Mouse (Mus musculus) layer of hippocampus, adult 9-10 months (tissue): ENCODE data around the gene Serpinb3d.
"Not testable (repeated sequence)": the region's sequence is repeated elsewhere in the genome, so short reads cannot be mapped to it uniquely, and the experiment has no call there.

Source experiments
- DNase-seq: peaks from one replicate; pipeline ENCODE4 v3.0.0; 2022; ENCODE audit warnings: low spot score

Serpinb3d gene

DNA sequence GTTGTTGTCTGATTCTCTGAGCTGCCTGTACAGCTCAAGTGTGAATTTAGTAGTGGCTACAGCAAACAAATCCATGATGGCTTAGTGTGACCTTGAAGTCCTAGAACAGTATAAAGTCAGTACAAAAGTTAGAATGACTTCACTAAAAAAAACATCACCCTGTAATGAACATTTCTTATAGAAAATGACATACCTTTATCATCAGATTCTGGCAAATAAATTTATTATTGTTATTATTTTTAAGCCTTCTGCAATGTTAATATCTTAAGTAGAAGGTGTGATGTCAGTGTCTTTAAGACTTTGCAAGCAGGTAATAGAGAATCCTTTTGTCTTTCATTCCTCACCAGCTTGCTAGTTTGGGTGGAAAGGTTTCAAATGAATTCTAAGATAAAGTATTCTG, at the start of gene Serpinb3d:
TSS of gene Serpinb3d (minus strand) at position 101 of the 400 bp plus-strand sequence.
- no peak for DNase-seq

GRCm38 (mm10) chr1:107127453-107127852, 44.1 kb upstream of the Serpinb3d start:
- DNase-seq = peak; percentile 1

- DNase-seq = no peak
These were observed 15.1 kb upstream of the Serpinb3d start for GRCm38 (mm10) chr1:107098417-107098816.

DNA sequence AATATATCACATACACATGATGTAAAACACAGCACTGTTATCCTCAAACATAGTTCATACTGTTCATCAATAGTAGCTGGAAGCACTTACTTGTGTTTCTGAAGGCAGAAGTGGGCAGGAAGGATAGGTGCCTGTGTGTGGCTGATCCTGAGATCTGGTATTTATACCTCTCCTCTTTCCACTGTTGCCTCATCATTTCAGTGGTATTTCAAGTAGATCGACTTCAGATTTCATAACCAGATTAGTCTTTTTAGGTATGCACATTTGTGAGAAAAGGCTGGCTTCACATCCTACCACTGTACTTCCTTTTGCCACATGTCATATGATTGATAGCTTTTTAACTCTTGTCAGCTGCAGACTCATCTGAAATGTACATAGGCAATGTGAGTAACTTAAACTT, 31.1 kb downstream of the Serpinb3d start, which contains the start of gene Serpinb3a:
TSS of gene Serpinb3a (minus strand) at position 101 of the 400 bp plus-strand sequence.
- no peak for DNase-seq

DNA sequence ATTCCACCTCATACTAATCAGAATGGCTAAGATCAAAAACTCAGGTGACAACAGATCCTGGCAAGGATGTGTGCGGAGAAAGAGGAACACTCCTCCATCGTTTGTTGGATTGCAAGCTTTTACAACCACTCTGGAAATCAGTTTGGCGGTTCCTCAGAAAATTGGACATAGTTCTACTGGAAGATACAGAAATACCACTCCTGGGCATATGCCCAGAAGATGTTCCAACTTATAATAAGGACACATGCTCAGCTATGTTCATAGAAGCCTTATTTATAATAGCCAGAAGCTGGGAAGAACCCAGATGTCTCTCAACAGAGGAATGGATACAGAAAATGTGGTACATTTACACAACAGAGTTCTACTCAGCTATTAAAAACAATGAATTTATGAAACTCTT, 49.1 kb downstream of the Serpinb3d start:
- DNase-seq = not testable (repeated sequence)
